Mouse (Mus musculus) embryonic facial prominence, embryonic 10.5 days (tissue): Measurements from ENCODE around the gene Dync1h1. TPM values are rescaled to one million over a fixed set of nuclear protein-coding genes. Genes with fewer than 3 reads are reported as not detected.
A peak's percentile ranks its signal among the peaks of the same experiment; 100 is the strongest.
"Not testable (repeated sequence)": the region's sequence is repeated elsewhere in the genome, so short reads cannot be mapped to it uniquely, and the experiment has no call there.

Source experiments
- DNase-seq: peaks from one replicate; pipeline ENCODE4 v3.0.0-alpha.2; 2017; ENCODE audit warnings: low spot score
- H3K27ac ChIP-seq: fragments of 300-500 bp; sonication (generic); replicated peaks from 2 replicates; pipeline ENCODE4 v1.5.1; 2016; ENCODE audit warnings: mild to moderate bottlenecking
- H3K27me3 ChIP-seq: fragments of 300-500 bp; sonication (generic); replicated peaks from 2 replicates; pipeline ENCODE4 v1.6.1; 2016; ENCODE audit warnings: low read depth, mild to moderate bottlenecking; ENCODE audit not compliant: poor library complexity, severe bottlenecking
- H3K36me3 ChIP-seq: fragments of 300-500 bp; sonication (generic); replicated peaks from 2 replicates; pipeline ENCODE4 v1.6.1; 2016; ENCODE audit warnings: mild to moderate bottlenecking, moderate library complexity
- H3K4me1 ChIP-seq: fragments of 300-500 bp; sonication (generic); 2 replicates; pipeline ENCODE4 v1.6.1; 2016
- H3K4me3 ChIP-seq: fragments of 300-500 bp; sonication (generic); 2 replicates; pipeline ENCODE4 v1.5.1; 2016; ENCODE audit warnings: mild to moderate bottlenecking, moderate library complexity
- H3K9me3 ChIP-seq: fragments of 300-500 bp; sonication (generic); 2 replicates; pipeline ENCODE4 v1.6.1; 2016; ENCODE audit warnings: mild to moderate bottlenecking
- WGBS: fragments of 180-500 bp; shearing (Covaris S2); methylation state at CpG from one replicate; pipeline ENCODE4 v1.1.7; 2016; 5-methylcytosine and 5-hydroxymethylcytosine counted together
- polyA plus RNA-seq: library from polyadenylated mRNA; unstranded; fragments of >200 nt; fragmentation: Nextera tagmentation; extraction: Ambion mirVana; gene quantifications from 2 replicates; pipeline ENCODE4 v1.2.1, GENCODE M21; 2016

The Dync1h1 gene
- polyA plus RNA-seq, 1 experiment from 2014 or later, result 64.2 TPM

DNA sequence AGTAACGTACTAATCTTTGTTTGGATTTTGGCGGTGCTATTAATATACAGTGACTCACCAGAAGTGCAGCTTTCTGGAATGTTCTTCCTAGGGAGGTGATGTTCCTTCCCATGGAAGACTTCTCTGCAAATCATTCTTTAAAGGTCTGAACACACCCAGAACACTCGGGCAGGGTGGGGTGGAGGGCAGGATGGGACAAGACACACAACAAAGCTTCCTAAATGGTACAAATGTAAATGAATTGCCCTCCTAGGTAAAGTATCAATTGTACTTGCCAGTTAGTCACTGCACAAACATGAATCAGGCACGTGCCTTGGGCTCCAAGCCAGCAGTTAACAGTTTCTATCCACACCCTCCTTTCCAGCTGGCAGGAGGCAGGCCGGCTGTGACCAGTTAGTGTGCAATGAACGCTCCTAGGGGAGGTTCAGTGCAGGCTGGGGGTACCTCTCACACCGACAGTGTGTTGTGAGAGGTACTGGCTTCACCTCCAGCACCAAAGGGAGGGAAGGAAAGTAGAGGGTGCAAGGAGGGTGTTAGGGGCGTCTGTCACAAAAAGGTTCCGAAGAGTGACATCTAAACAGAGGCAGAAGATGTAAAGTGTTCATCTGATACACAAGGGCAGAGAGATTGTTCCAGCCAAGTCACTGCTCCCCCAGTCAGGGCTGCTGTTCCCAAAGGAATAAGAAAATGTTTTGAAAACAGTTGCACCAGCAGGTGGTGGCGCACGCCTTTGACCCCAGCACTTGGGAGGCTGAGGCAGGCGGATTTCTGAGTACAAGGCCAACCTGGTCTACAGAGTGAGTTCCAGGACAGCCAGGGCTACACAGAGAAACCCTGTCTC, 86.9 kb downstream of the Dync1h1 start:
- no peak overlapping the region for H3K27ac ChIP-seq
- no peak for DNase-seq
- H3K4me3 ChIP-seq, result no peak overlapping the region
- no peaks in the 10 kb centered on the region for H3K4me1 ChIP-seq
- peaks cover 75% of the 10 kb centered on the region for H3K36me3 ChIP-seq
- WGBS, result 87% methylated on average over 12 of the region's 12 CpGs
- H3K27me3 ChIP-seq, result no peaks in the 10 kb centered on the region
- no peaks in the 10 kb centered on the region for H3K9me3 ChIP-seq

DNA sequence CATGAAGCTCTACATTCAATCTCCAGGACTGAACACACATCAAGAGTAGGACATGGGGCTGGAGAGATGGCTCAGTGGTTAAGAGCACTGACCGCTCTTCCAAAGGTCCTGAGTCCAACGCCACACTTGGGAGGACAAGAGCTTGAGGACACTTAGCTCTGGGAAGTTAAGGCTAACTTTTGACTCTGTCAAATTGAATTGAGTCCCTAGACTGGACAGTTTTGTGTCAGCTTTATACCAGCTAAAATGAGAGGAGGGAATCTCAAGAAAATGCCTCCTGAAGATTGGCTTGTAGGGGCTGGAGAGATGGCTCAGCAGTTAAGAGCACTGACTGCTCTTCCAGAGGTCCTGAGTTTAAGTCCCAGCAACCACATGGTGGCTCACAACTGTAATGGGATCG, 87.7 kb downstream of the Dync1h1 start:
- not testable (repeated sequence) for H3K4me1 ChIP-seq, DNase-seq, H3K27ac ChIP-seq, H3K4me3 ChIP-seq, H3K9me3 ChIP-seq, H3K27me3 ChIP-seq
- H3K36me3 ChIP-seq, result peaks cover 83% of the 10 kb centered on the region
- WGBS, result 93% methylated on average over 3 of the region's 3 CpGs

GRCm38 (mm10) chr12:110689919-110690643, 88.8 kb downstream of the Dync1h1 start:
- no peak overlapping the region for H3K27ac ChIP-seq
- H3K9me3 ChIP-seq, result no peaks in the 10 kb centered on the region
- WGBS, result 89% methylated on average over 6 of the region's 6 CpGs
- H3K27me3 ChIP-seq, result no peaks in the 10 kb centered on the region
- peaks cover 13% of the 10 kb centered on the region for H3K4me1 ChIP-seq
- no peak overlapping the region for H3K4me3 ChIP-seq
- DNase-seq, result no peak
- peaks cover 93% of the 10 kb centered on the region for H3K36me3 ChIP-seq

GRCm38 (mm10) chr12:110693378-110693777, 92.1 kb downstream of the Dync1h1 start:
- 0 out of 2 replicates have a peak overlapping the region, but pooled peaks have one; percentile 13 for H3K4me3 ChIP-seq
- not testable (repeated sequence) for DNase-seq

DNA sequence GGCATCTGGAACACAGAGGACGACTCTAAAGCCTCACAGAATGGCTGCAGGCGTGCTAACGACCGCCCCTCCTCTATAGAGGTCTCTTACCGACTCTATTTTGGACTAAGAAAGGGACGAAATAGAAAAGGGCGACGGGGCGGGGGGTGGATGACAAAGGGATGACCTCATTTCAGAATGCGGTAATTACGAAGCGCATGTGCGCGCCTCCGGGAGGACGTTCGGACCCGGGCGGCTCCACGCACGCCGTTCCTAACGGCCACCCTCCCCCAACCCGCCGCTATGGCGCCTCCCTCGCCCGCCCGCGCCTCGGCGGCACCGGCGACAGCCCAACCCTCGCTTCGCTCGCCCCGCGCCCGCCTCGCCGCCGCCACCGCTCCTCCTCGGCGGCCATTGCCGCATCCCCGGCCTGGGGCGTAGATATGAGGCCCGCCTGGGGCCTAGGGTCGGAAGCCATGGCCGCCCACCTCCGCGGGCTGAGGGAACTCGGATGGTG, 94.5 kb downstream of the Dync1h1 start:
- peak overlapping the region; percentile 99 for H3K27ac ChIP-seq
- H3K36me3 ChIP-seq, result peaks cover 39% of the 10 kb centered on the region
- peak overlapping the region; percentile 92 for H3K4me3 ChIP-seq
- no peaks in the 10 kb centered on the region for H3K27me3 ChIP-seq
- WGBS, result under 1% methylated on average over 55 of the region's 55 CpGs
- DNase-seq, result peak; percentile 72
- H3K4me1 ChIP-seq, result peaks cover 35% of the 10 kb centered on the region
- no peaks in the 10 kb centered on the region for H3K9me3 ChIP-seq

More at GRCm38 (mm10) chr12:110693378-110693777, 92.1 kb downstream of the Dync1h1 start:
- not testable (repeated sequence) for H3K27ac ChIP-seq, H3K27me3 ChIP-seq, H3K9me3 ChIP-seq
- Histone ChIP-seq H3K4me1 (peaks cover 22% of the 10 kb centered on the region), H3K36me3 (peaks cover 62% of the 10 kb centered on the region)
- 87% methylated on average over 5 of the region's 5 CpGs for WGBS

DNA sequence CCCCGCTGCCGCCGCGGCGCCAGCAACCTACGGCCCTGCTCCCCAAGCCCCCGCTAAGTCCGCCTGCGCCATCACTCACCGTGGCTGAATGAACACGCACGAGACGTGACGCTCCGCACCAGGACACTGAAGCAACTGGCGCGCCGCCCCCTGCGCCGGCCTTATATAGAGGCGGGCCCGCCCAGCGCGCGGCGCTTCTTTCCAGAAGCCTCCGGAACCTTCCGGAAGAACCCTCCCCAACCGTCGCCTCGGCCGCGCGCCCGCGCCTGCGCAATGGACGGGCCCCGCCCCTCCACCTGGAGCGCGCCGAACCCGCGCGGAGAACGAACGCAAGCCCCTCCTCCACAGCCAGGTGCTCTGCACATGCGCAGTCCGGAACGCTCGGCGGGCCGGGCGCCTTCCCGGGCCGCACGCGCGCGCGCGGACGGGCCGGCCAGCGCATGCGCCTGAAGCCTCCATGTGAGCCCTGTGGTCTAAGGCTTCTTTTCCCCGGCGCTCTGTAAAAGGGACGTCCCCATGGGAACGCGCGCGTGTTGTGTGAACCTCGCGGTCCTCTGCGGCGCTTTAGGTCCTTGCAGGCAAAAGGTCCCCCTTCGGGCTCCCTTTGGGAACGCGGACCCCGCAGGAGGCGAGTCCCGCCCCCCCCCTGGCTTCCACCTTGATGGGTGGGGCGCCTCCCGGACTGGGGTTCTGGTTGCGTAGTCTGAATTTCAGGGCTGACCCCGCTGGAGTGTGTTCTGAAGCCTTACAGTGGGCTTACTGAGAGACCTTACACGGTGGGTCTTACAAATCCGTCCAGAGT, 95.1 kb downstream of the Dync1h1 start:
- peak overlapping the region; percentile 92 for H3K4me3 ChIP-seq
- H3K27ac ChIP-seq, result peak overlapping the region; percentile 99
- H3K36me3 ChIP-seq, result peaks cover 37% of the 10 kb centered on the region
- under 1% methylated on average over 89 of the region's 89 CpGs for WGBS
- H3K9me3 ChIP-seq, result no peaks in the 10 kb centered on the region
- H3K4me1 ChIP-seq, result peaks cover 42% of the 10 kb centered on the region
- peak; percentile 99 for DNase-seq
- no peaks in the 10 kb centered on the region for H3K27me3 ChIP-seq

GRCm38 (mm10) chr12:110696975-110697400, 95.7 kb downstream of the Dync1h1 start:
- Histone ChIP-seq H3K27ac (peak overlapping the region; percentile 99), H3K4me1 (peaks cover 47% of the 10 kb centered on the region), H3K4me3 (peak overlapping the region; percentile 92), H3K9me3 (no peaks in the 10 kb centered on the region), H3K36me3 (peaks cover 30% of the 10 kb centered on the region), H3K27me3 (no peaks in the 10 kb centered on the region)
- no peak for DNase-seq
- WGBS, result 57% methylated on average over 9 of the region's 9 CpGs

GRCm38 (mm10) chr12:110697457-110697856, 96.2 kb downstream of the Dync1h1 start:
- 74% methylated on average over 5 of the region's 5 CpGs for WGBS
- Histone ChIP-seq H3K27me3 (no peaks in the 10 kb centered on the region), H3K4me1 (peaks cover 47% of the 10 kb centered on the region), H3K36me3 (peaks cover 27% of the 10 kb centered on the region), H3K27ac (no peak overlapping the region), H3K4me3 (peak overlapping the region; percentile 92), H3K9me3 (no peaks in the 10 kb centered on the region)
- DNase-seq, result no peak

- Histone ChIP-seq H3K27ac (peak overlapping the region; percentile 77; the same call in 1 of the 2 replicates), H3K4me1 (peaks cover 52% of the 10 kb centered on the region), H3K36me3 (peaks cover 21% of the 10 kb centered on the region), H3K27me3 (no peaks in the 10 kb centered on the region), H3K4me3 (0 out of 2 replicates have a peak overlapping the region, but pooled peaks have one; percentile 26), H3K9me3 (no peaks in the 10 kb centered on the region)
- DNase-seq, result no peak
- WGBS, result 79% methylated on average over 1 of the region's 1 CpGs
These were observed 96.8 kb downstream of the Dync1h1 start for GRCm38 (mm10) chr12:110698080-110698479.

DNA sequence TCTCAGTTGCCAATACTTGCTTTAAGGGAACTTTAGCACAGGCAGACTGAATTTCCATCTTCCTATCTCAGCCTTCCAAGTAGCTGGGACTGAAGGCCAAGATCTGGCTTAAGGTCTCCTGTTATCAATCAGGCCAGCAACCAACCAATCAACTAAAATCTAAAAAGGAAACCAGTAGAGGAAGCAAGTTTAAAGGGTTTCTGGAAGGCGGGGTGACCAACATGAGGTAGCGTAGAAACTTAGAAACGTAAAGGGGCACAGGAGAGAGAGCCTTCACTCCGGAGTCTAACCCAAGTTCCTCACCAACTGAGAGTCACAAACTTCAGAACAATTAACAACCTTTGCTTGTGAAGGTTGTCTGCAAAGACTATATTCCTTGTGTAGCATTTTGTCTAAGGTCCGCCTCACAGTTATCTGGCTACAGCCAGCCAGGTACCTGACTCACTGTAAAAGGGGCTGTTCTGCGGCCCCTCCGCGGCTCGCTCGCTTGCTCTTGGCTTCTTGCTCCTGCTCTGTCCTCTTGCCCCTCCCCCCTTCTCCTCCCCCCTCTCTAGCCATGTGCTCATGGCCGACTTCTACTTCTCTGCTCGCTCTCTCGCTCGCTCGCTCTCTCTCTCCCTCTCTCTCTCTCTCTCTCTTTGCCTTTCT, 97.4 kb downstream of the Dync1h1 start:
- Histone ChIP-seq H3K27ac (peak overlapping the region; percentile 77), H3K36me3 (peaks cover 16% of the 10 kb centered on the region), H3K27me3 (no peaks in the 10 kb centered on the region), H3K9me3 (no peaks in the 10 kb centered on the region), H3K4me1 (peaks cover 53% of the 10 kb centered on the region), H3K4me3 (peak overlapping the region; percentile 26; the same call in 1 of the 2 replicates)
- peak; percentile 59 for DNase-seq
- WGBS, result 45% methylated on average over 15 of the region's 15 CpGs

DNA sequence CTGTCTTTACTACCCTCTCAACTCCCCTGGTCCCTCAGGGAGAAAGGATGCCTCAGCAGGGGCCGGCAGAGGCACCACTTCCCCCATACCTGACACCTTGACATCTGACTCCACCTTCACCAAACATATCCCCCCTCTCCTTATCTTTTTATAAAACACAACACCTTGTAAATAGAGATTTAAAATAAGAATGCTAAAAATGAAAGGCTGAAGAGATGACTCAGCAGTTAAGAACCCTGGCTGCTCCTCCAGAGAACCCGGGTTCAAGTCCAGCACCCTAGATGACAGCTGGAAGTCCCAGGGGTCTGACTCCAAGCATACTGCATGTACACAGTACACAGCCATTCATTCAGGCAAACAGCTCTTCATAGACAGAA, 97.9 kb downstream of the Dync1h1 start:
- no peaks in the 10 kb centered on the region for H3K9me3 ChIP-seq
- H3K4me1 ChIP-seq, result peaks cover 50% of the 10 kb centered on the region
- WGBS, result 50% methylated on average over 2 of the region's 2 CpGs
- DNase-seq, result no peak
- H3K27me3 ChIP-seq, result no peaks in the 10 kb centered on the region
- peak overlapping the region; percentile 77 for H3K27ac ChIP-seq
- peaks cover 11% of the 10 kb centered on the region for H3K36me3 ChIP-seq
- peak overlapping the region; percentile 26; the same call in 1 of the 2 replicates for H3K4me3 ChIP-seq
